Mouse (Mus musculus) stomach, embryonic 14.5 days (tissue): ENCODE results near the gene H2-Q6. TPM values are rescaled to one million over a fixed set of nuclear protein-coding genes. Genes with fewer than 3 reads are reported as not detected.

Experiments
- ATAC-seq: fragments of 200-750 bp; cut with Nextera tagmentation; 2 replicates; pipeline ENCODE4 v1.8.0; 2017; ENCODE audit warnings: low read depth, moderate TSS enrichment; ENCODE audit not compliant: insufficient number of reproducible peaks, insufficient read depth, low FRiP score
- H3K27ac ChIP-seq: fragments of 300-500 bp; sonication (generic); 2 replicates; pipeline ENCODE4 v1.5.1; 2014; ENCODE audit warnings: mild to moderate bottlenecking, low read length, moderate library complexity, mixed read lengths
- H3K27me3 ChIP-seq: fragments of 300-500 bp; sonication (generic); 2 replicates; pipeline ENCODE4 v1.6.1; 2014; ENCODE audit warnings: low read length, control low read depth, mixed read lengths; ENCODE audit not compliant: control insufficient read depth, insufficient read depth
- H3K36me3 ChIP-seq: fragments of 300-500 bp; sonication (generic); 2 replicates; pipeline ENCODE4 v1.6.1; 2014; ENCODE audit warnings: mild to moderate bottlenecking, control low read depth, low read length, moderate library complexity, mixed read lengths; ENCODE audit not compliant: control insufficient read depth, insufficient read depth
- H3K4me1 ChIP-seq: fragments of 300-500 bp; sonication (generic); 2 replicates; pipeline ENCODE4 v1.6.1; 2014; ENCODE audit warnings: low read length, control low read depth, mixed read lengths; ENCODE audit not compliant: control insufficient read depth, insufficient read depth
- H3K4me2 ChIP-seq: fragments of 300-500 bp; sonication (generic); replicated peaks from 2 replicates; pipeline ENCODE4 v1.6.1; 2014; ENCODE audit warnings: low read depth, low read length, control low read depth
- H3K4me3 ChIP-seq: fragments of 300-500 bp; sonication (generic); 2 replicates; pipeline ENCODE4 v1.5.1; 2014; ENCODE audit warnings: low read depth, low read length, control low read depth
- H3K9ac ChIP-seq: fragments of 300-500 bp; sonication (generic); replicated peaks from 2 replicates; pipeline ENCODE4 v1.6.1; 2014; ENCODE audit warnings: low read depth, mild to moderate bottlenecking, control low read depth, low read length, moderate library complexity, mixed read lengths
- H3K9me3 ChIP-seq: fragments of 300-500 bp; sonication (generic); 2 replicates; pipeline ENCODE4 v1.6.1; 2016; ENCODE audit warnings: low read depth, low read length, control low read depth; ENCODE audit not compliant: control insufficient read depth
- WGBS: fragments of 180-500 bp; shearing (Covaris S2); extraction: QIAGEN DNeasy Blood & Tissue Kit; methylation state at CpG from one replicate; pipeline ENCODE4 v1.1.7; 2014; 5-methylcytosine and 5-hydroxymethylcytosine counted together
- polyA plus RNA-seq: library from polyadenylated mRNA; unstranded; fragments of >200 nt; fragmentation: Nextera tagmentation; extraction: Ambion mirVana; gene quantifications from 2 replicates; pipeline ENCODE4 v1.2.1, GENCODE M21; 2014

Gene H2-Q6
- polyA plus RNA-seq, 1 experiment from 2014 or later: 0.30 TPM

DNA sequence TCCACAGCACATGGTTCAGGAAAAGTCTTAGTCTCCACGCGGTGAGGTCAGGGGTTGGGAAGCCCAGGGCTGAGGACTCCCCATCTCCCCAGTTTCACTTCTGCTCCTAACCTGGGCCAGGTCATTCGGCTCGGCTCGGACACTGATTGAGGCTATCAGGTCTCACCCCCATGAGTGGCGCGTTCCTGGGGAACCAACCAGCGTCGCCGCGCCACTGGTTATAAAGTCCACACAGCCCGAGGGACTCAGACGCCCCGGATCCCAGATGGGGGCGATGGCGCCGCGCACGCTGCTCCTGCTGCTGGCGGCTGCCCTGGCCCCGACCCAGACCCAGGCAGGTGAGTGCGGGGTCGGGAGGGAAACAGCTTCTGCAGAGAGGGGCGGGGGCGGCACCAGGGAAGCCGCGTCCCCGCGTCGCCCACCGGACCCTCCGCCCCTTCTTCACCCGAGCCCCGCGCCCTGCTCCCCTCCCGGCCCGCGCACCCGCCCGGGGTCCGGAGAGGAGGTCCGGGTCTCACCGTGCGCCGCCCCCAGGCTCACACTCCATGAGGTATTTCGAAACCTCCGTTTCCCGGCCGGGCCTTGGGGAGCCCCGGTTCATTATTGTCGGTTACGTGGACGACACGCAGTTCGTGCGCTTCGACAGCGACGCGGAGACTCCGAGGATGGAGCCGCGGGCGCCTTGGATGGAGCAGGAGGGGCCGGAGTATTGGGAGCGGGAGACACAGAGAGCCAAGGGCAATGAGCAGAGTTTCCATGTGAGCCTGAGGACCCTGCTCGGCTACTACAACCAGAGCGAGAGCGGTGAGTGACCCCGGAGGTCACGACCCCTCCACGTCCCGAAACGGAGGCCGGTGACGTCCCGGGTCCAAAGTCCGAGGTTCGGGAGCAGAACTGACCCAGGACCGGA is 45.4 kb downstream of the H2-Q6 start, which contains the start of gene H2-Q10:
Gene H2-Q10, plus strand, starts transcription at position 248 of the 910 bp plus-strand sequence.
- no peaks in the 10 kb centered on the region for H3K9me3 ChIP-seq
- H3K4me2 ChIP-seq: peak within 1 kb of the TSS; percentile 78
- no peak within 1 kb of the TSS; the same call in 1 of the 2 replicates for H3K9ac ChIP-seq
- 0 out of 2 replicates have a peak, but pooled peaks cover 5% of the 10 kb centered on the region for H3K4me1 ChIP-seq
- peaks cover 18% of the 10 kb centered on the region; the same call in 1 of the 2 replicates for H3K27me3 ChIP-seq
- no peaks in the 10 kb centered on the region for H3K36me3 ChIP-seq
- peak within 1 kb of the TSS; percentile 41 for H3K4me3 ChIP-seq
- WGBS: 1% methylated on average over 76 of the region's 80 CpGs
- no peak for ATAC-seq
- no peak within 1 kb of the TSS for H3K27ac ChIP-seq

Other genes with a start within 250 kb of the H2-Q6 start
- 16.4 and 19.6 TPM in 2 replicates for gene Aif1, start 248.8 kb upstream of the H2-Q6 start, polyA plus RNA-seq
- 18.5 and 21.1 TPM in 2 replicates for gene Lst1, start 236.4 kb upstream of the H2-Q6 start, polyA plus RNA-seq
- gene Ltb, start 230.4 kb upstream of the H2-Q6 start, polyA plus RNA-seq: 1.4 and 1.8 TPM in 2 replicates
- 0.20 and 0.34 TPM in 2 replicates for gene Tnf, start 222.8 kb upstream of the H2-Q6 start, polyA plus RNA-seq
- gene Lta, start 219.5 kb upstream of the H2-Q6 start, polyA plus RNA-seq: 0.42 and 0.59 TPM in 2 replicates
- not detected in 2 replicates for gene Gm16181, start 204.0 kb upstream of the H2-Q6 start, polyA plus RNA-seq
- gene Atp6v1g2, start 191.2 kb upstream of the H2-Q6 start, polyA plus RNA-seq: 8.1 and 8.5 TPM in 2 replicates
- gene Nfkbil1, start 189.1 kb upstream of the H2-Q6 start, polyA plus RNA-seq: 3.5 and 3.8 TPM in 2 replicates
- gene Ddx39b, start 183.1 kb upstream of the H2-Q6 start, polyA plus RNA-seq: 467 and 480 TPM in 2 replicates
- gene H2-D1, start 162.1 kb upstream of the H2-Q6 start, polyA plus RNA-seq: 77.6 and 83.3 TPM in 2 replicates
- 0.49 and 0.60 TPM in 2 replicates for gene H2-Q1, start 104.4 kb upstream of the H2-Q6 start, polyA plus RNA-seq
- gene H2-Q2, start 82.6 kb upstream of the H2-Q6 start, polyA plus RNA-seq: 2.3 and 3.1 TPM in 2 replicates
- 2.1 and 3.3 TPM in 2 replicates for gene H2-Q4, start 45.2 kb upstream of the H2-Q6 start, polyA plus RNA-seq
- gene H2-Q7, start 14.3 kb downstream of the H2-Q6 start, polyA plus RNA-seq: 2.6 and 4.6 TPM in 2 replicates
- gene H2-Q10, start 45.2 kb downstream of the H2-Q6 start, polyA plus RNA-seq: 0.71 and 1.1 TPM in 2 replicates
- gene Pou5f1, start 81.2 kb downstream of the H2-Q6 start, polyA plus RNA-seq: 0.17 TPM in 1 of 2 replicates, not detected in the other
- gene Tcf19, start 92.0 kb downstream of the H2-Q6 start, polyA plus RNA-seq: 87.4 and 90.1 TPM in 2 replicates
- gene Cchcr1, start 92.2 kb downstream of the H2-Q6 start, polyA plus RNA-seq: 16.7 and 19.0 TPM in 2 replicates
- 0.81 and 1.1 TPM in 2 replicates for gene Psors1c2, start 108.4 kb downstream of the H2-Q6 start, polyA plus RNA-seq
- 0.17 TPM in 1 of 2 replicates, not detected in the other for gene Cdsn, start 127.3 kb downstream of the H2-Q6 start, polyA plus RNA-seq
- 0.66 TPM in 1 of 2 replicates, not detected in the other for gene 2300002M23Rik, start 142.6 kb downstream of the H2-Q6 start, polyA plus RNA-seq
- 20.2 and 25.2 TPM in 2 replicates for gene Sfta2, start 176.7 kb downstream of the H2-Q6 start, polyA plus RNA-seq
- not detected in 2 replicates for gene Gm9573, start 201.8 kb downstream of the H2-Q6 start, polyA plus RNA-seq
- gene Mucl3, start 218.8 kb downstream of the H2-Q6 start, polyA plus RNA-seq: 13.2 and 13.4 TPM in 2 replicates
- 14.0 and 18.7 TPM in 2 replicates for gene Vars2, start 242.7 kb downstream of the H2-Q6 start, polyA plus RNA-seq
- 40.1 and 42.7 TPM in 2 replicates for gene Gtf2h4, start 248.9 kb downstream of the H2-Q6 start, polyA plus RNA-seq